Mouse (Mus musculus): ENCODE results near the gene Prkag3. TPM values are rescaled to one million over a fixed set of nuclear protein-coding genes. Genes with fewer than 3 reads are reported as not detected.

The Prkag3 gene
- polyA plus RNA-seq, 1 experiment, result 0.76 TPM

- no peak for DNase-seq (ENCODE audit: extremely low spot score in 1 of 2, low spot score in 1 of 2)
These were observed 21.9 kb upstream of the Prkag3 start for GRCm38 (mm10) chr1:74770727-74771466.

- DNase-seq (ENCODE audit: extremely low spot score in 1 of 2, low spot score in 1 of 2), result peak; percentile 45 to 87
These were observed 14.1 kb upstream of the Prkag3 start for GRCm38 (mm10) chr1:74763081-74763480.

- peak; percentile 38 to 76 for DNase-seq (ENCODE audit: extremely low spot score in 1 of 2, low spot score in 1 of 2)
These were observed 10.8 kb upstream of the Prkag3 start for GRCm38 (mm10) chr1:74759773-74760172.

GRCm38 (mm10) chr1:74754175-74754785 lies 5.3 kb upstream of the Prkag3 start:
- no peak for DNase-seq (ENCODE audit: extremely low spot score in 1 of 2, low spot score in 1 of 2)

- DNase-seq (ENCODE audit: extremely low spot score in 1 of 2, low spot score in 1 of 2), result no peak
These were observed 4.4 kb upstream of the Prkag3 start for GRCm38 (mm10) chr1:74753266-74753974.

- no peak for DNase-seq (ENCODE audit: extremely low spot score in 1 of 2, low spot score in 1 of 2)
These were observed 3.8 kb upstream of the Prkag3 start for GRCm38 (mm10) chr1:74752833-74753232.

- no peak for DNase-seq (ENCODE audit: extremely low spot score in 1 of 2, low spot score in 1 of 2)
These were observed 3.1 kb upstream of the Prkag3 start for GRCm38 (mm10) chr1:74752150-74752549.

GRCm38 (mm10) chr1:74750683-74751082 lies 1.7 kb upstream of the Prkag3 start:
- peak in 1 of 2 experiments; percentile 51 for DNase-seq (ENCODE audit: extremely low spot score in 1 of 2, low spot score in 1 of 2)

- DNase-seq (ENCODE audit: extremely low spot score in 1 of 2, low spot score in 1 of 2), result no peak
These were observed 280 bp upstream of the Prkag3 start for GRCm38 (mm10) chr1:74749301-74749700.

- DNase-seq (ENCODE audit: extremely low spot score in 1 of 2, low spot score in 1 of 2), result no peak
These were observed 1.7 kb downstream of the Prkag3 start for GRCm38 (mm10) chr1:74747335-74747734.

- DNase-seq (ENCODE audit: extremely low spot score in 1 of 2, low spot score in 1 of 2), result no peak
These were observed 8.2 kb downstream of the Prkag3 start for GRCm38 (mm10) chr1:74740846-74741245.

- no peak for DNase-seq (ENCODE audit: extremely low spot score in 1 of 2, low spot score in 1 of 2)
These were observed 11.5 kb downstream of the Prkag3 start for GRCm38 (mm10) chr1:74737500-74737899.

- DNase-seq (ENCODE audit: extremely low spot score in 1 of 2, low spot score in 1 of 2), result no peak
These were observed 12.0 kb downstream of the Prkag3 start for GRCm38 (mm10) chr1:74736977-74737376.

GRCm38 (mm10) chr1:74728446-74728845 lies 20.6 kb downstream of the Prkag3 start:
- DNase-seq (ENCODE audit: extremely low spot score in 1 of 2, low spot score in 1 of 2), result no peak

GRCm38 (mm10) chr1:74726674-74727073 lies 22.3 kb downstream of the Prkag3 start:
- DNase-seq (ENCODE audit: extremely low spot score in 1 of 2, low spot score in 1 of 2), result no peak

GRCm38 (mm10) chr1:74726114-74726513 lies 22.9 kb downstream of the Prkag3 start:
- no peak for DNase-seq (ENCODE audit: extremely low spot score in 1 of 2, low spot score in 1 of 2)

GRCm38 (mm10) chr1:74723748-74724147 lies 25.3 kb downstream of the Prkag3 start:
- no peak for DNase-seq (ENCODE audit: extremely low spot score in 1 of 2, low spot score in 1 of 2)

- no peak for DNase-seq (ENCODE audit: extremely low spot score in 1 of 2, low spot score in 1 of 2)
These were observed 27.4 kb downstream of the Prkag3 start for GRCm38 (mm10) chr1:74721657-74722056.

- no peak for DNase-seq (ENCODE audit: extremely low spot score in 1 of 2, low spot score in 1 of 2)
These were observed 29.7 kb downstream of the Prkag3 start for GRCm38 (mm10) chr1:74719281-74719680.

- no peak for DNase-seq (ENCODE audit: extremely low spot score in 1 of 2, low spot score in 1 of 2)
These were observed 30.9 kb downstream of the Prkag3 start for GRCm38 (mm10) chr1:74718113-74718512.

GRCm38 (mm10) chr1:74715886-74716285 lies 33.1 kb downstream of the Prkag3 start:
- DNase-seq (ENCODE audit: extremely low spot score in 1 of 2, low spot score in 1 of 2), result no peak

- no peak for DNase-seq (ENCODE audit: extremely low spot score in 1 of 2, low spot score in 1 of 2)
These were observed 33.6 kb downstream of the Prkag3 start for GRCm38 (mm10) chr1:74715468-74715867.

Measured in frontal cortex, adult 2 months (tissue).